Mouse (Mus musculus) yolk sac, embryonic 10.5 days (tissue): ENCODE results near the gene Gm8773.

Experiments used
- DNase-seq: peaks from one replicate; pipeline ENCODE4 v3.0.0-alpha.2; 2017; ENCODE audit warnings: low spot score

Gene Gm8773

GRCm38 (mm10) chr5:5573749-5574317, at the start of gene Gm8773:
Gm8773 (plus strand) TSS chr5:5573799.
- DNase-seq, result peak; percentile 52

GRCm38 (mm10) chr5:5533656-5534420, 39.8 kb upstream of the Gm8773 start:
- DNase-seq, result peak; percentile 72

GRCm38 (mm10) chr5:5536131-5536530, 37.5 kb upstream of the Gm8773 start:
- no peak for DNase-seq

- no peak for DNase-seq
These were observed 33.8 kb upstream of the Gm8773 start for GRCm38 (mm10) chr5:5539771-5540170.

- DNase-seq, result no peak
These were observed 33.2 kb upstream of the Gm8773 start for GRCm38 (mm10) chr5:5540385-5540784.

GRCm38 (mm10) chr5:5551110-5551509, 22.5 kb upstream of the Gm8773 start:
- no peak for DNase-seq

GRCm38 (mm10) chr5:5559079-5559740, 14.4 kb upstream of the Gm8773 start, which contains the start of gene Gtpbp10:
Gtpbp10 (minus strand) TSS chr5:5559538.
- peak; percentile 90 for DNase-seq

- DNase-seq, result no peak
These were observed 13.8 kb upstream of the Gm8773 start for GRCm38 (mm10) chr5:5559798-5560197.

GRCm38 (mm10) chr5:5561041-5561706, 12.4 kb upstream of the Gm8773 start:
- no peak for DNase-seq

GRCm38 (mm10) chr5:5562435-5562834, 11.2 kb upstream of the Gm8773 start:
- DNase-seq, result no peak

- no peak for DNase-seq
These were observed 14.1 kb downstream of the Gm8773 start for GRCm38 (mm10) chr5:5587686-5588085.

- no peak for DNase-seq
These were observed 36.9 kb downstream of the Gm8773 start for GRCm38 (mm10) chr5:5610540-5610939.

GRCm38 (mm10) chr5:5618329-5618728, 44.7 kb downstream of the Gm8773 start:
- DNase-seq, result no peak

- DNase-seq, result no peak
These were observed 51.9 kb downstream of the Gm8773 start for GRCm38 (mm10) chr5:5625491-5625890.
